In the genomic region with DNA sequence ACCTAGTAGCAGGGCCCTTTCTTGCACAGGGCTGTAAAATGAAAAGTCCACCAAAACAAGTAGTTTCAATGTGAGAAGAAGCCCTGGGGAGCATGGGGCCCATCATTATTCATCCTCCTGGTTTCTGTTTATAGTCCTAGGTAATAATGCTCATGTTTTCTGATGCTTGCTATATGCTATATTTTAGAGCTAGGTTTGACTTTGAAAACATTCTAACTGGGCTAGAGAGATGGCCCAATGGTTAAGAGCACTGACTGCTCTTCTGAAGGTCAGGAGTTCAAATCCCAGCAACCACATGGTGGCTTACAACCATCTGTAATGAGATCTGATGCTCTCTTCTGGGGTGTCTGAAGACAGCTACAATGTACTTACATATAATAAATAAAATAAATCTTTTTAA, we compare ENCODE assay signal across 1 mouse cellular context. TPM values are rescaled to one million over a fixed set of nuclear protein-coding genes. Genes with fewer than 3 reads are reported as not detected.
"Had no signal": no experiment of that assay in that cellular context is flagged by ENCODE, and none has a peak within 500 bp of the region (broad histone marks: within the 10 kb centered on the region; RNA-seq: fewer than 3 reads in every experiment).

No protein-coding gene starts in this region.

RNA-seq across cellular contexts. Expression of a gene that starts 39.1 kb away (rescaled TPM):
- total RNA-seq: neutrophil, adult 5-6 weeks had no signal
